Mouse (Mus musculus) gastrocnemius, adult 8-10 months (tissue): ENCODE results near the gene Sash1. TPM values are rescaled to one million over a fixed set of nuclear protein-coding genes. Genes with fewer than 3 reads are reported as not detected.

Experiments
- DNase-seq, 2 experiments: peaks; one replicate each; pipeline ENCODE4 v3.0.0; 2022; ENCODE audit warnings: low spot score in 2 of 2
- total RNA-seq, 4 experiments: library from RNA; stranded (reverse); gene quantifications; 2 replicates each; pipeline ENCODE4 v1.2.4; 2022

Gene Sash1
- total RNA-seq, 4 experiments from 2014 or later: 5.1 to 10.3 (median 8.0) TPM

DNA sequence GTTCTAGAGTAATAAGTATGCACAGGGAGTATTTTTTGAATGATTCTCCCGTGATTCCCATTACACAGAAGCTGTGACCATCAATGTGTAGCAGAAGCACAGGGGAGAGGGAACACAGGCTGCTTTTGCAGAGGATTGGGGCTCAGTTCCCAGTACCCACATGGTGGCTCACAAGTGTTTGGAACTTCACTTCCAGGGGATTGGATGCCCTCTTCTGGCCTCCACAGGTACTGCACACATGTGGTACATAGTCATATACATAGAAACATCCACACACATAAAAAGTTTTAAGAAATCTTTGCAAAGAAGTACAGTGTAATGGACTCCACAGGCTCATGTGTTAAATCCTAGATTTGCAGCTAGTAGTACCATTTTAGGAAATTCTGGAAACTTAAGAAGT is 199.7 kb downstream of the Sash1 start:
- no peak for DNase-seq

DNA sequence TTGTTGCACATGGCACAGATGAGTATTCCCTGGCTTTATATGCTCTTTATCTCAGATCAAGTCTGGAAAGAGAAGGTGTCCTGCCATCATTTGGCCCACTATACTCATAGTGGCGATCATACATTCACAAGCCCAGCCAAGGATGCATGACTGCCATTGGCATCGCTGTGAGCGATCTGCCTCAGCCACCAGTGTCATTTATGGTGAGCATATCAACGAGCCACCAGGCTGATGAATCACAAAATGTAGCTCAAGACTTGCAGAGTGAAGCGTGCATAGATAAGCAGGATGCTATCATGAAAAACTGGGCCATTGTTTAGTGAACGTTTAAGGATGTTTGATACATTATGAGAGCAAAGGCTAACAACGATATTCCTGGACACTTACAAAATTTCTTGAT is 200.6 kb downstream of the Sash1 start:
- no peak for DNase-seq

DNA sequence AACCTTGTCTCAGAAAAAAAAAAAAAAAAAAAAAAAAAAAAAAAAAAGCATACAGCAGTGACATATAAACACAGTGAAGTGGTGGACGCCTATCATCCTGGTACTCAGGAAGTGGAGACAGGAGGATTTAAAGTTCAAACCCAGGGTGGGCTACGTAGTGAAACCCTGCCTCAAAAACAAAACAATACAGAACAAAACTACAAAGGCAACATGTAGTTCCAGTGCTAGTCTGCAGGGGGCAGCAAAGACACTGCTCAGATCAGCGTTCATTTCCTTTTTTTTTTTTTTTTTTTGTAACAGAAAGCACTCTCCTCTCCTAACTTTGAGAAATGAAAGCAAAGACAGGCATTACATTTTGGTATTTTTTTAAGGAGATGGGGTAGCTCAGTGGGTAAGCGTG is 203.0 kb downstream of the Sash1 start:
- peak in 1 of 2 experiments; percentile 8 for DNase-seq

DNA sequence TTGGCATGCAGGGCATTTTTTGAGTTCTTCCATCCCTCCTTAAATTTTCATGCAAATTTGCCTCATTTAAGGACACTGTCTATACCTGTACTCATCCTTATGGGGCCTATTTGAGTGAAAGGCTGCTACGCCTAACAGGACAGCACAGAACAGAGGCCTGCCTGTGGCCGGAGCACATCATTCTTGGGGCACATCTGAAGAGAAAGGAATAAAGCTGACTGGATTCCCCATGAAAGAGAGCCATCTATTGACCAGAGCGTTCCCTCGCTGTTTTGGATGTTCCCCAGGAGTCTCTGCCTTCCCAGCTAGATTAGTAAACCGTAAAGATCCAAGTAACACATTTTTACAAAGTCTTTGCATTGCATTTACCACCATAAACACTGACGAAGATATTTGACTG is 203.5 kb downstream of the Sash1 start:
- DNase-seq: no peak

DNA sequence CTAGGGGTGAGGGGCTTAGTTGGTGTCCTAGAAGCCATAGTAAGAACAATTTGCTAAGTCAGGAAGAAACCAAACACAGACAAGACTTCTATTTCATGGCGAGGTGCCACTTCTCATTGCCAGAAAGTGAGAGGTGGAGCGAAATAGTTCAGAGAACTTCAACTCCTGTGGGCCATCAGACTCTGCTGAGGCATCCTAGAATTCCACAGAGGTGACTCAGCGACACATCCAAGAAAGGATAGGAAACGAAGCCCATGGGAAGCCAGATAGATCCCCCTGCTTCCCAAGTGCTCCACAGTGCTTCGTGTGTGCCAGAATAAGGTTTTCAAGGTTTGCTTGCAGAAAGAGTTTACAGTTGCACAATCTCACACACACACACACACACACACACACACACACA is 209.1 kb downstream of the Sash1 start:
- no peak for DNase-seq
